Mouse (Mus musculus): Measurements from ENCODE around the gene Chaf1a.

Chaf1a gene

GRCm38 (mm10) chr17:56040030-56040856, at the start of gene Chaf1a:
Gene Chaf1a, plus strand, starts transcription at chr17:56040439.
- peak; percentile 93 to 96 for DNase-seq

- DNase-seq, result no peak
These were observed 44.2 kb upstream of the Chaf1a start for GRCm38 (mm10) chr17:55996007-55996406.

- DNase-seq, result no peak
These were observed 40.3 kb upstream of the Chaf1a start for GRCm38 (mm10) chr17:55999794-56000499.

GRCm38 (mm10) chr17:56003000-56003399, 37.2 kb upstream of the Chaf1a start:
- DNase-seq, result no peak

- DNase-seq, result no peak
These were observed 34.7 kb upstream of the Chaf1a start, which contains the start of the genes Stap2 and Mpnd for GRCm38 (mm10) chr17:56005415-56006061. Gene Stap2, minus strand, starts transcription at chr17:56005584. Gene Mpnd, plus strand, starts transcription at chr17:56005711.

- DNase-seq, result no peak
These were observed 33.3 kb upstream of the Chaf1a start for GRCm38 (mm10) chr17:56006956-56007355.

GRCm38 (mm10) chr17:56007444-56008355, 32.5 kb upstream of the Chaf1a start:
- no peak for DNase-seq

- DNase-seq, result peak; percentile 87 to 91
These were observed 31.7 kb upstream of the Chaf1a start for GRCm38 (mm10) chr17:56008356-56009087.

- peak; percentile 92 to 94 for DNase-seq
These were observed 30.9 kb upstream of the Chaf1a start for GRCm38 (mm10) chr17:56009088-56009961.

GRCm38 (mm10) chr17:56009962-56010240, 30.3 kb upstream of the Chaf1a start:
- DNase-seq, result no peak

GRCm38 (mm10) chr17:56010255-56010654, 30.0 kb upstream of the Chaf1a start:
- no peak for DNase-seq

- DNase-seq, result peak; percentile 76 to 81
These were observed 29.6 kb upstream of the Chaf1a start for GRCm38 (mm10) chr17:56010681-56011080.

GRCm38 (mm10) chr17:56011441-56011840, 28.8 kb upstream of the Chaf1a start:
- DNase-seq, result no peak

- DNase-seq, result no peak
These were observed 24.9 kb upstream of the Chaf1a start for GRCm38 (mm10) chr17:56015293-56015692.

GRCm38 (mm10) chr17:56016382-56016781, 23.9 kb upstream of the Chaf1a start:
- no peak for DNase-seq

- no peak for DNase-seq
These were observed 23.1 kb upstream of the Chaf1a start for GRCm38 (mm10) chr17:56016793-56017785.

GRCm38 (mm10) chr17:56017848-56018247, 22.4 kb upstream of the Chaf1a start:
- DNase-seq, result no peak

GRCm38 (mm10) chr17:56018347-56019131, 21.7 kb upstream of the Chaf1a start:
- peak; percentile 79 to 83 for DNase-seq

All from thymus, postnatal 36 days (tissue).